Mouse (Mus musculus) erythroblast, embryonic 14.5 days (primary cell): ENCODE measurements around the gene Pias1.

Experiments
- GATA1 ChIP-seq: IDR thresholded peaks from 2 replicates; pipeline ENCODE4 v1.6.1; 2012; ENCODE audit warnings: low read length, inconsistent platforms, mixed read lengths
- TAL1 ChIP-seq: IDR thresholded peaks from 3 replicates; pipeline ENCODE4 v1.6.1; 2012; ENCODE audit warnings: low read length, inconsistent platforms, mixed read lengths

- TF ChIP-seq GATA1 (no peak), TAL1 (no peak)
These were observed 52.9 kb downstream of the Pias1 start for GRCm38 (mm10) chr9:62934700-62935400.
